Mouse (Mus musculus) CH12.LX (cell line): Measurements from ENCODE around the gene Gsta3. TPM values are rescaled to one million over a fixed set of nuclear protein-coding genes. Genes with fewer than 3 reads are reported as not detected.

Source experiments
- DNase-seq: peaks from one replicate; pipeline ENCODE4 v3.0.0-alpha.2; 2013; ENCODE audit errors: extremely low read depth
- H3K27ac ChIP-seq: 2 replicates; pipeline ENCODE4 v1.5.1; 2012; ENCODE audit warnings: low read depth, mild to moderate bottlenecking, control low read depth, moderate library complexity; ENCODE audit not compliant: insufficient read depth
- H3K27me3 ChIP-seq: replicated peaks from 2 replicates; pipeline ENCODE3; 2012; ENCODE audit warnings: inconsistent platforms
- H3K36me3 ChIP-seq, 2 experiments: replicated peaks in 1 of 2; 2 replicates each; pipeline versions ENCODE3 to v1.6.1; 2012; ENCODE audit warnings: inconsistent platforms in 1 of 2, low read length in 1 of 2, mild to moderate bottlenecking in 1 of 2, mixed read lengths in 1 of 2, moderate library complexity in 1 of 2; ENCODE audit not compliant: control insufficient read depth in 1 of 2, insufficient read depth in 1 of 2
- H3K4me1 ChIP-seq, 2 experiments: 2 replicates each; pipeline ENCODE4 v1.6.1; 2012; ENCODE audit warnings: inconsistent platforms in 1 of 2, moderate library complexity in 1 of 2; ENCODE audit not compliant: insufficient read depth in 2 of 2, control insufficient read depth in 1 of 2
- H3K4me2 ChIP-seq: 2 replicates; pipeline ENCODE4 v1.6.1; 2012; ENCODE audit warnings: low read depth, mild to moderate bottlenecking, control low read depth; ENCODE audit not compliant: poor library complexity, insufficient read depth, severe bottlenecking
- H3K4me3 ChIP-seq, 3 experiments: fragments of 150-350 bp in 1 of 3; sonication (generic) in 1 of 3; replicated peaks in 1 of 3; 2 replicates each; pipeline versions ENCODE3 to v1.5.1; 2011 to 2012; ENCODE audit warnings: low read depth in 2 of 3, low read length in 2 of 3, mild to moderate bottlenecking in 2 of 3, moderate library complexity in 2 of 3, control low read depth in 1 of 3, improper control_type of control experiment in 1 of 3, inconsistent platforms in 1 of 3, mixed read lengths in 1 of 3; ENCODE audit not compliant: poor library complexity in 1 of 3
- H3K79me2 ChIP-seq: replicated peaks from 2 replicates; pipeline ENCODE4 v1.6.1; 2012; ENCODE audit warnings: mild to moderate bottlenecking, moderate library complexity; ENCODE audit not compliant: control insufficient read depth, poor library complexity, insufficient read depth, severe bottlenecking; ENCODE audit errors: extremely low read depth
- H3K9ac ChIP-seq: 2 replicates; pipeline ENCODE4 v1.6.1; 2012; ENCODE audit warnings: low read depth, mild to moderate bottlenecking, control low read depth, moderate library complexity; ENCODE audit not compliant: insufficient read depth
- H3K9me3 ChIP-seq: replicated peaks from 2 replicates; pipeline ENCODE3; 2012; ENCODE audit warnings: low read length, inconsistent platforms, mixed read lengths
- CHD2 ChIP-seq: IDR thresholded peaks from 2 replicates; pipeline ENCODE4 v1.6.1; 2011; ENCODE audit warnings: low read length, improper control_type of control experiment
- E2F4 ChIP-seq: IDR thresholded peaks from 2 replicates; pipeline ENCODE4 v1.6.1; 2011; ENCODE audit warnings: low read depth, low read length, improper control_type of control experiment; ENCODE audit not compliant: insufficient replicate concordance
- ELF1 ChIP-seq: IDR thresholded peaks from 2 replicates; pipeline ENCODE4 v1.6.1; 2014; ENCODE audit warnings: low read depth, mild to moderate bottlenecking, inconsistent platforms, low read length, improper control_type of control experiment
- EP300 ChIP-seq: IDR thresholded peaks from 2 replicates; pipeline ENCODE4 v1.6.1; 2011; ENCODE audit warnings: low read length, improper control_type of control experiment
- GABPA ChIP-seq: IDR thresholded peaks from 2 replicates; pipeline ENCODE4 v1.6.1; 2012; ENCODE audit warnings: low read depth, low read length, improper control_type of control experiment, inconsistent platforms; ENCODE audit not compliant: insufficient replicate concordance
- HCFC1 ChIP-seq: IDR thresholded peaks from 2 replicates; pipeline ENCODE4 v1.6.1; 2012; ENCODE audit warnings: low read depth, mild to moderate bottlenecking, inconsistent platforms, low read length, improper control_type of control experiment
- IRF4 ChIP-seq: IDR thresholded peaks from 2 replicates; pipeline ENCODE4 v1.6.1; 2014; ENCODE audit warnings: low read depth, mild to moderate bottlenecking, inconsistent platforms, low read length, improper control_type of control experiment
- JUND ChIP-seq: conservative IDR thresholded peaks from 2 replicates; pipeline ENCODE4 v1.6.1; 2011; ENCODE audit warnings: low read depth, low read length, improper control_type of control experiment
- MAFK ChIP-seq: IDR thresholded peaks from 2 replicates; pipeline ENCODE4 v1.6.1; 2011; ENCODE audit warnings: low read length, improper control_type of control experiment; ENCODE audit not compliant: insufficient replicate concordance
- MAZ ChIP-seq: IDR thresholded peaks from 2 replicates; pipeline ENCODE4 v1.6.1; 2012; ENCODE audit warnings: low read depth, mild to moderate bottlenecking, inconsistent platforms, low read length, improper control_type of control experiment, moderate library complexity
- MXI1 ChIP-seq: IDR thresholded peaks from 2 replicates; pipeline ENCODE4 v1.6.1; 2011; ENCODE audit warnings: mild to moderate bottlenecking, low read depth, low read length, improper control_type of control experiment
- POLR2AphosphoS2 ChIP-seq: IDR thresholded peaks from 2 replicates; pipeline ENCODE4 v1.6.1; 2011; ENCODE audit warnings: low read depth, low read length, improper control_type of control experiment
- RAD21 ChIP-seq: IDR thresholded peaks from 2 replicates; pipeline ENCODE4 v1.6.1; 2011; ENCODE audit warnings: low read depth, mild to moderate bottlenecking, low read length, improper control_type of control experiment, moderate library complexity
- RCOR1 ChIP-seq: conservative IDR thresholded peaks from 2 replicates; pipeline ENCODE4 v1.6.1; 2012; ENCODE audit warnings: low read depth, mild to moderate bottlenecking, inconsistent platforms, low read length, improper control_type of control experiment
- SIN3A ChIP-seq: IDR thresholded peaks from 2 replicates; pipeline ENCODE4 v1.6.1; 2012; ENCODE audit warnings: low read length, improper control_type of control experiment, inconsistent platforms
- TBP ChIP-seq: conservative IDR thresholded peaks from 2 replicates; pipeline ENCODE4 v1.6.1; 2011; ENCODE audit warnings: low read depth, low read length, improper control_type of control experiment
- TCF12 ChIP-seq: IDR thresholded peaks from 2 replicates; pipeline ENCODE4 v1.6.1; 2014; ENCODE audit warnings: low read depth, mild to moderate bottlenecking, inconsistent platforms, low read length, improper control_type of control experiment
- ZC3H11A ChIP-seq: IDR thresholded peaks from 2 replicates; pipeline ENCODE4 v1.6.1; 2012; ENCODE audit warnings: low read depth, mild to moderate bottlenecking, inconsistent platforms, low read length, improper control_type of control experiment
- ZKSCAN1 ChIP-seq: IDR thresholded peaks from 2 replicates; pipeline ENCODE4 v1.6.1; 2012; ENCODE audit warnings: low read depth, inconsistent platforms, low read length, improper control_type of control experiment, borderline replicate concordance
- ZNF384 ChIP-seq: IDR thresholded peaks from 2 replicates; pipeline ENCODE4 v1.6.1; 2012; ENCODE audit warnings: low read depth, low read length, improper control_type of control experiment, inconsistent platforms
- dilution Hi-C: fragments of 300-500 bp; cut with MboI; formaldehyde crosslinking; loops from 2 replicates; pipeline ENCODE4 v1.14.3; 2020; ENCODE audit warnings: low sequenced_read_pairs; ENCODE audit not compliant: extremely low pct_unique_long_range_greater_than_20kb, extremely low pct_ligation_motif_present
- in situ Hi-C: fragments of 300-500 bp; cut with MboI; formaldehyde crosslinking; loops from 3 replicates; pipeline ENCODE4 v1.14.3; 2019; ENCODE audit warnings: low sequenced_read_pairs, low pct_ligation_motif_present, low pct_unique_long_range_greater_than_20kb, mixed read lengths
- polyA plus RNA-seq: library from polyadenylated mRNA; unstranded; fragments of >175 nt; gene quantifications from 2 replicates; pipeline ENCODE4 v1.2.1, GENCODE M21; 2012; ENCODE audit warnings: low read depth; ENCODE audit not compliant: insufficient read length
- total RNA-seq, 2 experiments: library from RNA; depleted of rRNA; stranded (reverse); fragments of 300-350 nt in 1 of 2; fragments of >200 nt in 1 of 2; gene quantifications; 2 replicates each; pipeline ENCODE4 v1.2.3; 2012 to 2014

Gsta3 gene
- total RNA-seq (2012; rRNA removed): not detected in 2 replicates
- not detected in 2 replicates for total RNA-seq (2014; rRNA removed)
- polyA plus RNA-seq: not detected in 2 replicates

DNA sequence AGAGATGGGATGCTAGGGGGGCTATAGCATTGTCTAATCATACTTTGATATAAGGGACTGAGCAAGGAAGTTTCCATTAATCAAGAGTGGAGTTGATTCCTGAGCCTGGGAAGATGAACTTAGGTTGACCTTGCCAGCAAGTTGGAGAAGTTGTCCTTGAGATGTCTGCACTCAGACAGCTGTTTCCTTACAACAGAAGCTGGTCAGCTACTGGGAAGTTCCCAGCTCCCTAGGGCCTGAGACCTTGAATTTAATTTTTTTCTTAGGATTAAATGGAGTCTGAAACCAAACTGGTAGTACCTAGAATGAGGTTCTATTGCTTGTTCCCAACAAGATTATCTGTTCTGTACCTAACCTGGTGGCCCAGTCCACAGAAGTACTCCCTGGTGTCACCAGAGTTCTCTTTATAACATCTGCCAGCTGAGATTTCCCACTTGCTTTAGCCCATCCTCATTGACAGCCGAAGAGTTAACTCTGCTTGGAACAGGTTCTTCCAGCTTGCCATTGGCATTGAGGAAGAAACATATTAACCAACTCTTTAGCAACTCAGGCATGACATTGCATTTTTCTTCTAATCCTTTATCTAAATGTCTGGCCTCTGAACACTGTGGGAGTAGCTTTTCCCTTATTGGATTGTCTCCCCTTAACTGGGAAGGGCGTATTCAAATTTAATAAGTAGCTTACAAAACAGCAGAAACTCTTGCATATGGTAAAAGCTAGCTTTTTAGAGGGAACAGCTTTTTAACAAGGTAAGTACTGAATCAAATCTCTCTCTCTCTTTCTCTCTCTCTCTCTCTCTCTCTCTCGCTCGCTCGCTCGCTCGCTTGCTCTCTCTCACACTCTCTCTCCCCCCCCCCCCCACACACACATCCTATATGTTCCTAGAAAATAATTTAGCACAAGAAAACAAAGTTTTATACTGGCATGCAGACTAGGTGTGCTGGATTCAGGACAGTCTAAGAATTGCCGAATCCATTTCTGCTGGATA is at the start of gene Gsta3:
Gene Gsta3 (plus strand): TSS at position 679 of the 988 bp plus-strand sequence.
- H3K27me3 ChIP-seq: no peaks in the 10 kb centered on the region
- in situ Hi-C loops: no loop called here
- dilution Hi-C loops: no loop called here
- DNase-seq: no peak
- H3K79me2 ChIP-seq: no peaks in the 10 kb centered on the region
- H3K9me3 ChIP-seq: no peaks in the 10 kb centered on the region
- H3K4me1 ChIP-seq: peaks cover 0 to 11% of the 10 kb centered on the region in 2 experiments; a peak in 2 of 4 replicates
- no peak for TF ChIP-seq ZKSCAN1
- TF ChIP-seq MXI1: no peak
- no peak for TF ChIP-seq TCF12
- no peak for TF ChIP-seq MAZ
- TF ChIP-seq TBP: no peak
- TF ChIP-seq ZNF384: no peak
- no peak for TF ChIP-seq GABPA
- no peak for TF ChIP-seq EP300
- no peak for TF ChIP-seq HCFC1
- TF ChIP-seq ELF1: no peak
- no peak for TF ChIP-seq ZC3H11A
- TF ChIP-seq IRF4: no peak
- no peak for TF ChIP-seq MAFK
- TF ChIP-seq RAD21: no peak
- no peak for TF ChIP-seq SIN3A
- TF ChIP-seq E2F4: no peak
- TF ChIP-seq JUND: no peak
- TF ChIP-seq RCOR1: no peak
- TF ChIP-seq CHD2: no peak
- TF ChIP-seq POLR2AphosphoS2: no peak
- no peaks in the 10 kb centered on the region for H3K36me3 ChIP-seq
- no peak within 1 kb of the TSS for H3K4me2 ChIP-seq
- H3K9ac ChIP-seq: no peak within 1 kb of the TSS
- H3K27ac ChIP-seq: no peak within 1 kb of the TSS
- no peak within 1 kb of the TSS for H3K4me3 ChIP-seq
